Mouse (Mus musculus) liver, adult 2 months (tissue): ENCODE data around the gene Cdiptos. TPM values are rescaled to one million over a fixed set of nuclear protein-coding genes. Genes with fewer than 3 reads are reported as not detected.

ENCODE experiments used
- DNase-seq: peaks from one replicate; pipeline ENCODE4 v3.0.0-alpha.2; 2011; ENCODE audit warnings: low read depth, low spot score; ENCODE audit errors: extremely low read depth
- H3K27ac ChIP-seq: fragments of 200-500 bp; replicated peaks from 2 replicates; pipeline ENCODE4 v1.5.1; 2012; ENCODE audit warnings: low read depth, mild to moderate bottlenecking, control low read depth, inconsistent platforms, low read length; ENCODE audit not compliant: insufficient read depth
- H3K27me3 ChIP-seq: fragments of 200-500 bp; 2 replicates; pipeline ENCODE4 v1.6.1; 2012; ENCODE audit warnings: mild to moderate bottlenecking, moderate library complexity, low read length, inconsistent platforms; ENCODE audit not compliant: control insufficient read depth, insufficient read depth
- H3K36me3 ChIP-seq: fragments of 200-500 bp; 2 replicates; pipeline ENCODE4 v1.6.1; 2012; ENCODE audit warnings: low read length, inconsistent platforms; ENCODE audit not compliant: control insufficient read depth, insufficient read depth
- H3K4me1 ChIP-seq: fragments of 200-500 bp; 2 replicates; pipeline ENCODE4 v1.6.1; 2011; ENCODE audit warnings: low read length; ENCODE audit not compliant: control insufficient read depth, insufficient read depth
- H3K4me3 ChIP-seq: fragments of 200-500 bp; 2 replicates; pipeline ENCODE4 v1.5.1; 2011; ENCODE audit warnings: low read depth, mild to moderate bottlenecking, control low read depth, low read length, moderate library complexity; ENCODE audit not compliant: insufficient read depth
- H3K79me2 ChIP-seq: fragments of 200-500 bp; 2 replicates; pipeline ENCODE4 v1.6.1; 2012; ENCODE audit warnings: inconsistent platforms, mild to moderate bottlenecking, low read length, moderate library complexity; ENCODE audit not compliant: control insufficient read depth, insufficient read depth
- H3K9ac ChIP-seq: fragments of 200-500 bp; 2 replicates; pipeline ENCODE4 v1.6.1; 2012; ENCODE audit warnings: low read depth, mild to moderate bottlenecking, control low read depth, inconsistent platforms, low read length
- CTCF ChIP-seq: fragments of 200-500 bp; IDR thresholded peaks from 2 replicates; pipeline ENCODE4 v1.5.1; 2011; ENCODE audit warnings: low read depth, low read length, control low read depth
- POLR2A ChIP-seq: fragments of 200-500 bp; IDR thresholded peaks from 2 replicates; pipeline ENCODE4 v1.6.1; 2011; ENCODE audit warnings: low read length, control low read depth; ENCODE audit not compliant: insufficient read depth; ENCODE audit errors: extremely low read depth
- WGBS: fragments of 180-500 bp; shearing (Covaris S2); methylation state at CpG from one replicate; pipeline ENCODE4 v1.1.7; 2018; 5-methylcytosine and 5-hydroxymethylcytosine counted together
- polyA plus RNA-seq: library from polyadenylated mRNA; depleted of rRNA; stranded (reverse); fragments of >200 nt; gene quantifications from 2 replicates; pipeline ENCODE4 v1.2.3, GENCODE M21; 2012
- total RNA-seq: library from RNA; depleted of rRNA; stranded (reverse); fragments of >200 nt; gene quantifications from 2 replicates; pipeline ENCODE4 v1.2.3, GENCODE M21; 2014

Cdiptos gene
- total and polyA plus RNA-seq, 2 experiments, result 0.09 to 0.23 TPM

GRCm38 (mm10) chr7:127018416-127019305 lies 42.8 kb upstream of the Cdiptos start:
- peaks cover 6% of the 10 kb centered on the region; the same call in 1 of the 2 replicates for H3K79me2 ChIP-seq
- no peaks in the 10 kb centered on the region for H3K27me3 ChIP-seq
- no peak for DNase-seq
- no peak overlapping the region for H3K27ac ChIP-seq
- H3K4me1 ChIP-seq, result peaks cover 14% of the 10 kb centered on the region
- WGBS, result 81% methylated on average over 15 of the region's 15 CpGs
- H3K36me3 ChIP-seq, result no peaks in the 10 kb centered on the region
- no peak overlapping the region for H3K9ac ChIP-seq
- H3K4me3 ChIP-seq, result no peak overlapping the region
- no peak for TF ChIP-seq CTCF
- no peak for TF ChIP-seq POLR2A

- Histone ChIP-seq H3K4me1 (peaks cover 20% of the 10 kb centered on the region), H3K36me3 (no peaks in the 10 kb centered on the region), H3K4me3 (no peak overlapping the region), H3K9ac (no peak overlapping the region), H3K27me3 (no peaks in the 10 kb centered on the region), H3K27ac (peak overlapping the region; percentile 6; the same call in 1 of the 2 replicates), H3K79me2 (peaks cover 13% of the 10 kb centered on the region; the same call in 1 of the 2 replicates)
- 51% methylated on average over 6 of the region's 6 CpGs for WGBS
- no peak for DNase-seq
- TF ChIP-seq CTCF, result no peak
- TF ChIP-seq POLR2A, result no peak
These were observed 42.0 kb upstream of the Cdiptos start for GRCm38 (mm10) chr7:127017950-127018345.

DNA sequence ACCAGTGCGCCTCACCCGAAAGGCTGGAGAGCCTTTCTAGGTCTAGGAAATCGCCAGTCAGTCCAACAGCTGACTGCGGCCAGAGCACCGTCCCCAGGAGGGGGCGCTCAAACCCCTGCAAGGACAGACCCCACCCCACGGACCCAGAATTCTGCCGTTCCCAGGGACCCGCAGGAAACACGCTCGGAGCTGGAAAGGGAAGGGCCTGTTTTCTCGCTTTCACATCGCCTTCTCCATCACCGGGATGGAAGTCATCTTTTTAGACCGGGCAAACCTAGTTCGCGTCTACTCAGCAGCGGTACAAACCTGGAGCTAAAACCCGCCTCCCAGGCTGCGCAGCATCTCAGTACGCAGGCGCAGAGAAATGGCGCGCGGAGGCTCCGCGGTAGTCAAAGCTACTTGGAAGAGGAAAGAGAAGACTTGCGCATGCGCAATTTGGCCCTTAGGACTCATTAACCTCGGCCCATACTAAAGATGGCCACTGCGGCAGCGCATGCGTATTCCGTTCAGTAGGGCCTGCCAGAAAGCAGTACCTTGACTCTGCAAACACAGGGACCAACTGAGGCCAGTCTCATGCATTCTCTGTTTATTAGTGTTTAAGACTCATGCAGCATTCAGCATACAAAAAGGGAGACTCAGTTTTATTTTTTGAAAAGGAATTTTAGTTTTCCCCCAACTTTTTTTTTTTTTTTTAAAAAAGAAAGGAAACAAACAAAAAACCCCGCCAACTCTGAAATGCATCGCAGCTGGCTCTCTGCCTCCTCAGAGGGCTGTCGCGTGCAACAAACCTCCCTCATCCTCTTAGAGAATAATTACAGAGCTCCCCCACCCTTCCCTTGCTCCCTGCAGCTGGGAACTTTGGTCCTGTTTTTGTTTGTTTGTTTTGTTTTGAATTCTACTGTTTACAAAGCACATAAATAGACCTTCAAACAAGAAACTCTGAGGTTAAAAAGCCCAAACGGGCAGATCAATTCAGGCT lies 41.4 kb upstream of the Cdiptos start, which contains the start of gene Pagr1a:
Gene Pagr1a, minus strand, starts transcription at position 382 of the 979 bp plus-strand sequence.
- peaks cover 20% of the 10 kb centered on the region for H3K4me1 ChIP-seq
- no peaks in the 10 kb centered on the region for H3K36me3 ChIP-seq
- peak within 1 kb of the TSS; percentile 86 for H3K27ac ChIP-seq
- DNase-seq, result peak; percentile 97
- WGBS, result 1% methylated on average over 39 of the region's 39 CpGs
- peaks cover 16% of the 10 kb centered on the region; the same call in 1 of the 2 replicates for H3K79me2 ChIP-seq
- H3K9ac ChIP-seq, result peak within 1 kb of the TSS; percentile 80
- H3K27me3 ChIP-seq, result no peaks in the 10 kb centered on the region
- peak; percentile 37; the same call in 1 of the 2 replicates for TF ChIP-seq POLR2A
- peak; percentile 83 for TF ChIP-seq CTCF
- H3K4me3 ChIP-seq, result peak within 1 kb of the TSS; percentile 74

GRCm38 (mm10) chr7:127016486-127016938 lies 40.6 kb upstream of the Cdiptos start:
- H3K4me3 ChIP-seq, result peak overlapping the region; percentile 74
- H3K4me1 ChIP-seq, result peaks cover 24% of the 10 kb centered on the region
- peak overlapping the region; percentile 86 for H3K27ac ChIP-seq
- peak; percentile 44; the same call in 1 of the 2 replicates for TF ChIP-seq POLR2A
- no peak for TF ChIP-seq CTCF
- no peaks in the 10 kb centered on the region for H3K27me3 ChIP-seq
- H3K79me2 ChIP-seq, result peaks cover 16% of the 10 kb centered on the region; the same call in 1 of the 2 replicates
- peak overlapping the region; percentile 80 for H3K9ac ChIP-seq
- WGBS, result under 1% methylated on average over 22 of the region's 22 CpGs
- H3K36me3 ChIP-seq, result no peaks in the 10 kb centered on the region
- peak; percentile 54 for DNase-seq

- Histone ChIP-seq H3K27ac (peak within 1 kb of the TSS; percentile 86), H3K4me3 (peak within 1 kb of the TSS; percentile 74), H3K4me1 (peaks cover 26% of the 10 kb centered on the region), H3K9ac (peak within 1 kb of the TSS; percentile 80), H3K36me3 (no peaks in the 10 kb centered on the region), H3K79me2 (peaks cover 16% of the 10 kb centered on the region; the same call in 1 of the 2 replicates), H3K27me3 (no peaks in the 10 kb centered on the region)
- no peak for DNase-seq
- TF ChIP-seq POLR2A (no peak), CTCF (no peak)
These were observed 40.4 kb upstream of the Cdiptos start, which contains the start of gene Pagr1b for GRCm38 (mm10) chr7:127016481-127016485. Gene Pagr1b, minus strand, starts transcription at chr7:127016484.
